Mouse (Mus musculus): Measurements from ENCODE around the gene Ano3. TPM values are rescaled to one million over a fixed set of nuclear protein-coding genes. Genes with fewer than 3 reads are reported as not detected.

Gene Ano3
- polyA plus RNA-seq, 1 experiment, result not detected

DNA sequence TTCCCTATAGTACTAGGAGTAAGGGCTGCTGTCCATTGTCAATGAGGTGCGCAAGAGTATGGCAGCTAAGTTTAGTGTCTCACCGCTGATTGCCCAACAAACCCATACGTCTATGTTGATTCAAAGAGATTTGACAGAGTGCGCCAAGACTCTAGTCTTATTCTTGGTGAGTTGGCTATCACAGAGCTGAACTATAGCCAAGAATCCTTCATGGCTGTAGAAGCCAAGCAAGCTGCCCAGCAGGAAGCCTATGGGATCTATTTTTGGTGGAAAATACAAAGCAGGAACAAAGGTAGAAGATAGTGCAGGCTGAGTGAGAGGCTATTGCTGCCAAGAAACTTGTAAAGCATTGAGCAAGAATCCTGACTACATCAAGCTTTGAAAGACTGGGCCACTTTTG lies 87.3 kb downstream of the Ano3 start:
- TF ChIP-seq TAL1 (IDR thresholded peaks at IDR 0.05; ENCODE audit: low read length) (no peak), GATA1 (IDR thresholded peaks at IDR 0.05; ENCODE audit: low read length) (no peak)
- H3K36me3 ChIP-seq (ENCODE audit: control insufficient read depth), result no peaks in the 10 kb centered on the region
- no peaks in the 10 kb centered on the region for H3K4me1 ChIP-seq (ENCODE audit: control insufficient read depth)

GRCm38 (mm10) chr2:110839559-110840243 lies 111.0 kb downstream of the Ano3 start:
- Histone ChIP-seq H3K36me3 (ENCODE audit: control insufficient read depth) (no peaks in the 10 kb centered on the region), H3K4me1 (ENCODE audit: control insufficient read depth) (no peaks in the 10 kb centered on the region), H3K4me3 (replicated peaks) (no peak overlapping the region)

More for the DNA sequence above, 87.3 kb downstream of the Ano3 start:
- peaks cover 6% of the 10 kb centered on the region; the same call in 1 of the 2 replicates for H3K9me3 ChIP-seq (ENCODE audit: control insufficient read depth, low read length)
- H3K4me3 ChIP-seq (replicated peaks), result no peak overlapping the region
- no peaks in the 10 kb centered on the region for H3K27me3 ChIP-seq (ENCODE audit: control insufficient read depth)

GRCm38 (mm10) chr2:110816189-110816588 lies 134.5 kb downstream of the Ano3 start:
- no peaks in the 10 kb centered on the region for H3K36me3 ChIP-seq (ENCODE audit: control insufficient read depth)
- no peaks in the 10 kb centered on the region for H3K4me1 ChIP-seq (ENCODE audit: control insufficient read depth)
- H3K27me3 ChIP-seq (ENCODE audit: control insufficient read depth), result no peaks in the 10 kb centered on the region
- H3K9me3 ChIP-seq (ENCODE audit: control insufficient read depth, low read length), result no peaks in the 10 kb centered on the region
- no peak overlapping the region for H3K4me3 ChIP-seq (replicated peaks)
- TF ChIP-seq TAL1 (IDR thresholded peaks at IDR 0.05; ENCODE audit: low read length) (no peak), GATA1 (IDR thresholded peaks at IDR 0.05; ENCODE audit: low read length) (no peak)

More at GRCm38 (mm10) chr2:110839559-110840243, 111.0 kb downstream of the Ano3 start:
- no peak for TF ChIP-seq TAL1 (IDR thresholded peaks at IDR 0.05; ENCODE audit: low read length)
- no peak for TF ChIP-seq GATA1 (IDR thresholded peaks at IDR 0.05; ENCODE audit: low read length)
- H3K9me3 ChIP-seq (ENCODE audit: control insufficient read depth, low read length), result no peaks in the 10 kb centered on the region
- no peaks in the 10 kb centered on the region for H3K27me3 ChIP-seq (ENCODE audit: control insufficient read depth)

GRCm38 (mm10) chr2:110814964-110815363 lies 135.8 kb downstream of the Ano3 start:
- H3K9me3 ChIP-seq (ENCODE audit: control insufficient read depth, low read length), result no peaks in the 10 kb centered on the region
- H3K4me1 ChIP-seq (ENCODE audit: control insufficient read depth), result no peaks in the 10 kb centered on the region
- TF ChIP-seq GATA1 (IDR thresholded peaks at IDR 0.05; ENCODE audit: low read length), result no peak
- no peak for TF ChIP-seq TAL1 (IDR thresholded peaks at IDR 0.05; ENCODE audit: low read length)
- H3K27me3 ChIP-seq (ENCODE audit: control insufficient read depth), result no peaks in the 10 kb centered on the region
- H3K4me3 ChIP-seq (replicated peaks), result no peak overlapping the region
- H3K36me3 ChIP-seq (ENCODE audit: control insufficient read depth), result no peaks in the 10 kb centered on the region

- no peak for TF ChIP-seq TAL1 (IDR thresholded peaks at IDR 0.05; ENCODE audit: low read length)
- no peak for TF ChIP-seq GATA1 (IDR thresholded peaks at IDR 0.05; ENCODE audit: low read length)
- peaks cover 2% of the 10 kb centered on the region; the same call in 1 of the 2 replicates for H3K9me3 ChIP-seq (ENCODE audit: control insufficient read depth, low read length)
Measured at GRCm38 (mm10) chr2:110806302-110807093, 144.2 kb downstream of the Ano3 start.

GRCm38 (mm10) chr2:110795928-110796327 lies 154.8 kb downstream of the Ano3 start:
- Histone ChIP-seq H3K9me3 (ENCODE audit: control insufficient read depth, low read length) (no peaks in the 10 kb centered on the region), H3K4me1 (ENCODE audit: control insufficient read depth) (no peaks in the 10 kb centered on the region), H3K36me3 (ENCODE audit: control insufficient read depth) (no peaks in the 10 kb centered on the region), H3K27me3 (ENCODE audit: control insufficient read depth) (no peaks in the 10 kb centered on the region), H3K4me3 (replicated peaks) (no peak overlapping the region)
- TF ChIP-seq TAL1 (IDR thresholded peaks at IDR 0.05; ENCODE audit: low read length), result no peak
- TF ChIP-seq GATA1 (IDR thresholded peaks at IDR 0.05; ENCODE audit: low read length), result no peak

More at GRCm38 (mm10) chr2:110806302-110807093, 144.2 kb downstream of the Ano3 start:
- Histone ChIP-seq H3K4me3 (replicated peaks) (no peak overlapping the region), H3K4me1 (ENCODE audit: control insufficient read depth) (no peaks in the 10 kb centered on the region), H3K27me3 (ENCODE audit: control insufficient read depth) (no peaks in the 10 kb centered on the region), H3K36me3 (ENCODE audit: control insufficient read depth) (no peaks in the 10 kb centered on the region)

GRCm38 (mm10) chr2:110795433-110795832 lies 155.3 kb downstream of the Ano3 start:
- H3K4me3 ChIP-seq (replicated peaks), result no peak overlapping the region
- H3K9me3 ChIP-seq (ENCODE audit: control insufficient read depth, low read length), result no peaks in the 10 kb centered on the region
- H3K36me3 ChIP-seq (ENCODE audit: control insufficient read depth), result no peaks in the 10 kb centered on the region
- TF ChIP-seq GATA1 (IDR thresholded peaks at IDR 0.05; ENCODE audit: low read length) (no peak), TAL1 (IDR thresholded peaks at IDR 0.05; ENCODE audit: low read length) (no peak)
- no peaks in the 10 kb centered on the region for H3K27me3 ChIP-seq (ENCODE audit: control insufficient read depth)
- no peaks in the 10 kb centered on the region for H3K4me1 ChIP-seq (ENCODE audit: control insufficient read depth)

DNA sequence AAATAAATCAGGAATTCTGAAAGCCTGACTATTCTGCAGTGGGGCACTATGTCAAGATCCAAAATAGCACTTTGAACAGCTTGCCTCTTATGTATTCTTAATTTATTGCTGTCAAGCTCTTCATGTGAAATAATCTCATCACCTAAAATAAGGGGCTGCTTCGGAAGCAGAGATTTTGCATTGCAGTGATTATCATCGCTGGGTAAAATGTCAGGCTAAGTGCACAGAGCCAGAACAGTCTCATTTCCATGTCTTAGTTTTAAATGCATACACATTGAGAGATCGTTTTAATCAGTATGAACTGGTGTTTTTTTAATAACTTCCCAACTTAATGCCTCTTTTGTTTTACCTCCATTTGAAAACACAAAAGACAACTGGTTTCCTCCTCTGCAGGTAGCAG lies 163.3 kb downstream of the Ano3 start:
- Histone ChIP-seq H3K4me3 (replicated peaks) (no peak overlapping the region), H3K4me1 (ENCODE audit: control insufficient read depth) (no peaks in the 10 kb centered on the region), H3K9me3 (ENCODE audit: control insufficient read depth, low read length) (no peaks in the 10 kb centered on the region), H3K27me3 (ENCODE audit: control insufficient read depth) (no peaks in the 10 kb centered on the region), H3K36me3 (ENCODE audit: control insufficient read depth) (no peaks in the 10 kb centered on the region)
- TF ChIP-seq TAL1 (IDR thresholded peaks at IDR 0.05; ENCODE audit: low read length) (no peak), GATA1 (IDR thresholded peaks at IDR 0.05; ENCODE audit: low read length) (no peak)

DNA sequence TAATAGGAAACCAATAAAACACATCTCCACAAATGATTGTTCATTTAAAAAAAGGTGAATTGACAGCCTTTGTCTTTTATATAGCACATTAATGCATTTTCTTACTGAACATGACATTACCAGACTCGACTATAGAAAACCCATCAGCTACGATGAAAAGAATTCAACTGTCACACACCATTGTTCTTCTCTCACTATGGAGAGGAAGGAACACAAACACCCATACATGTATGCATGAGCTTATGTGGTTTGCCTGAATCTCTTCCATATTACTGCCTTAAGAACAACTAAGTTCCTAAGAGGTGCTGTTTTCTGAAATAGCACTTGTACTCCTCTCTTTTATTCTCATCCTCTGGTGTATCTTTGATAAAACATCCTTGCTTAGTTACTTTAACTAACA lies 191.3 kb downstream of the Ano3 start:
- H3K4me1 ChIP-seq (ENCODE audit: control insufficient read depth), result no peaks in the 10 kb centered on the region

More for the DNA sequence above, 191.3 kb downstream of the Ano3 start:
- TF ChIP-seq TAL1 (IDR thresholded peaks at IDR 0.05; ENCODE audit: low read length), result no peak
- TF ChIP-seq GATA1 (IDR thresholded peaks at IDR 0.05; ENCODE audit: low read length), result no peak
- Histone ChIP-seq H3K27me3 (ENCODE audit: control insufficient read depth) (no peaks in the 10 kb centered on the region), H3K36me3 (ENCODE audit: control insufficient read depth) (no peaks in the 10 kb centered on the region), H3K4me3 (replicated peaks) (no peak overlapping the region), H3K9me3 (ENCODE audit: control insufficient read depth, low read length) (0 out of 2 replicates have a peak, but pooled peaks cover 2% of the 10 kb centered on the region)

All from erythroblast, embryonic 14.5 days (primary cell).